Mouse (Mus musculus) heart, postnatal 25 days (tissue): ENCODE measurements around the gene Tcte1. TPM values are rescaled to one million over a fixed set of nuclear protein-coding genes. Genes with fewer than 3 reads are reported as not detected.

Experiments
- DNase-seq: peaks from one replicate; pipeline ENCODE4 v3.0.0; 2022; ENCODE audit warnings: low spot score
- intact Hi-C: fragments of 180-260 bp; cut with DNase I; formaldehyde crosslinking; loops from one replicate; pipeline ENCODE4 v1.15.1; 2025
- total RNA-seq, 2 experiments: library from RNA; stranded (reverse); gene quantifications; 2 replicates each; pipeline ENCODE4 v1.2.3; 2021

Gene Tcte1
- total RNA-seq, 2 experiments from 2014 or later: not detected

- no peak for DNase-seq
- intact Hi-C loops: loop anchor here (5.0 kb wide), 1 partner anchor 143 kb away; no protein-coding TSS in a partner anchor
Observed at GRCm38 (mm10) chr17:45578843-45579242, 55.6 kb downstream of the Tcte1 start.

- intact Hi-C loops: loop anchor here (5.0 kb wide), 1 partner anchor 143 kb away; no protein-coding TSS in a partner anchor
- DNase-seq: no peak
Observed at GRCm38 (mm10) chr17:45579554-45579953, 56.3 kb downstream of the Tcte1 start.

DNA sequence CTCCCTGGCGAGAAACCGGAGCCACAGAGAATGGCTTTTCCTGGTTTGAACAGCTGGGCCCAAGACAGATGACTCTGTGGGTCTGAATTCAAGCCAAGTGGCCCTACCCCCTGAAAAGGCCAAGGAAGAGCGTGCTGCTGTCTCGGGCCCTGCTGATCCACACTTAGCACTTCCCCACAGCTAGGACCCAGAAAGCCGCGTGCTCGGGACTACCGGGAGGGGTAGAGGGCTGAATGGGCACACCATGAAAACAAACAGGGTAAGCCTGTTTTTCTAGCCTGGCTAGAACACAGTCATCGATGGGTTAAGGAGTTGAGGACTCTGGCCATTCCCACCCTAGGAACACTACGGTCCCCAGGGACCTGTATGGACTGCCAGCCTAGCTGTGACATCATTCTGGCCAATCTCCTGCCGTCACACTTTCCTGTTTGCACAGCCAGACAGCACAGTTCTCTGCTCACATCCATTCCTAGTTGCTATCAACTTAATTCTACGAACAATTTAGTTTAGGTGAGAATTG is 57.8 kb downstream of the Tcte1 start:
- intact Hi-C loops: no loop called here
- peak; percentile 43 for DNase-seq

DNA sequence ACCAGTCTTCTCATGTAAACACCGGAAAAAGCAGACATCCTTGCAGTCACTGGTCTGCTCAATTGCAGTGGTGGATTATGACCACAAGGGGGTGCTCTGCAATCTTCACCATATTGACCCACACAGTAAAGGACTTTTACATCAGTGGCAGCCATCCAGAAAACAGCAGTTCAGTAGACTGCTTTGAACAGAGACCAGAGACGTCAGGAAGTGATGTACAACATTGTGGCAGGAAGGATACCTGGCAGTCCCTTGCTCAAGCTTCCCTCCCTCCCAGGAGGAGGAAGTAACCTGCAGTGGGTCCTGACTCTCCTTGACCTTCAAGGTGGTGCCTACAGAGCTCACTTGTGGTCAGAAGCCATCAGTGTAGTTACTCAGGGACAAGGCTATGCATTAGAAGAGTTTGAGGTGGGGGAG is 58.3 kb downstream of the Tcte1 start:
- no peak for DNase-seq
- intact Hi-C loops: no loop called here

- no peak for DNase-seq
- intact Hi-C loops: loop anchor here (2.0 kb wide), 2 partner anchors 15 to 61 kb away; no protein-coding TSS in a partner anchor
Observed at GRCm38 (mm10) chr17:45582188-45582587, 59.0 kb downstream of the Tcte1 start.

GRCm38 (mm10) chr17:45582715-45583355 is 59.6 kb downstream of the Tcte1 start:
- intact Hi-C loops: loop anchor here (1.0 to 2.0 kb wide), 3 partner anchors 14 to 60 kb away; no protein-coding TSS in a partner anchor
- no peak for DNase-seq

GRCm38 (mm10) chr17:45584096-45584896 is 61.1 kb downstream of the Tcte1 start:
- intact Hi-C loops: no loop called here
- DNase-seq: peak; percentile 88

- intact Hi-C loops: no loop called here
- DNase-seq: peak; percentile 73
Observed at GRCm38 (mm10) chr17:45584939-45585678, 61.9 kb downstream of the Tcte1 start.

DNA sequence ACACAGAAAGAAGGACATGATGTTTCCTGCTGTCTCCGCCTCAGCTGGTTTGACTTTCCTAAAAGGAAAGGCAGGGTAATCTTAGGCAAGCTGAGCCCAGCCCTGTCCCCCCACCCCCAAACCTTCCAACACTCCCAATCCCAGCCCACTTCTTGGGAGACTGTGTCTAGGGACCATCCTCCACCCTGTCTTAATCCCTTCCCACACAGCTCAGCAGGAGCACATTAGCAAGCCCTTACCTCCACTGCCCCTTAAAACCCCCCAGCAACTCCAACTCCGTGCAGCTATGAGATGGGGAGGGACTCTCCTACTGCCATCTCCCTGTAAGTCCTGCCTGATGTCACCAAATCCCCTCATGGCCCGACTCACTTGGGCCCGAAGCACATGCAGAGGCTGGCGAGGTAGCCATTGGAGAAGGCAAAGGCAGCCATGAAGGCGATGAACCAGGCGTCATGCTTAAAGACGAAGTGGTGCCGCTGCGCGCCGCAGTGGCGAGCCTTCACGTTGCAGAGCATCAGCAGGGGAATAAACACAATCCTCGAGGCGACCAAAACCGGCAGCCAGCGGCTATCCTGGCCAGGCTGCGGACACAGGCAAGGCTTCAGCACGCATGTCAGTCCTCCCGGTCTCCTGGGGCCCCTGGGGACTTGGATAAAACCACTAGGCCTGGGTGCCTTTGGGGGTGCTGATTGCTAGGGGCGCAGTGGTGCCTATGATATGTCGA is 62.7 kb downstream of the Tcte1 start:
- intact Hi-C loops: no loop called here
- no peak for DNase-seq

GRCm38 (mm10) chr17:45586449-45586837 is 63.2 kb downstream of the Tcte1 start:
- no peak for DNase-seq
- intact Hi-C loops: no loop called here

- intact Hi-C loops: no loop called here
- no peak for DNase-seq
Observed at GRCm38 (mm10) chr17:45588370-45588769, 65.1 kb downstream of the Tcte1 start.

DNA sequence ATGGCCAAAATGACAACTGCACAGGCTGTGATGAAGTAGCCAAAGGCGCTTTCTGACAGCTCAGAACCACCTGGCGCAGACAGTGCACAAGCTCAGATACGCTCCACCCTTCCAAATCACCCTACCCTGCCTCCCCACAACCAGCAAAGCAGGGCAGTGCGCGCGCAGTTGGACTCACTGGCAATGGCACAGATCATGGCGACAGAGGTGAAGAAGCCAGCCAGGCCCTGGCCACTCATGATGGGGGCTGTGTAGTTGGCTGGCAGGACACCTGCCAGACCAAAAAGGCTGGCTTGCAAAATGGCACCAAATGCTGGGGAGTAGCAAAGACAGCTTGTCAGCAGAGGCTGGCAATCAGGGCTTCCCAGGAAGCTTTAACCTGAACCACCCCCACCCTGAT is 66.0 kb downstream of the Tcte1 start:
- intact Hi-C loops: no loop called here
- no peak for DNase-seq

- intact Hi-C loops: no loop called here
- DNase-seq: no peak
Observed at GRCm38 (mm10) chr17:45589844-45590243, 66.6 kb downstream of the Tcte1 start.

- intact Hi-C loops: no loop called here
- DNase-seq: no peak
Observed at GRCm38 (mm10) chr17:45590410-45590809, 67.2 kb downstream of the Tcte1 start.

DNA sequence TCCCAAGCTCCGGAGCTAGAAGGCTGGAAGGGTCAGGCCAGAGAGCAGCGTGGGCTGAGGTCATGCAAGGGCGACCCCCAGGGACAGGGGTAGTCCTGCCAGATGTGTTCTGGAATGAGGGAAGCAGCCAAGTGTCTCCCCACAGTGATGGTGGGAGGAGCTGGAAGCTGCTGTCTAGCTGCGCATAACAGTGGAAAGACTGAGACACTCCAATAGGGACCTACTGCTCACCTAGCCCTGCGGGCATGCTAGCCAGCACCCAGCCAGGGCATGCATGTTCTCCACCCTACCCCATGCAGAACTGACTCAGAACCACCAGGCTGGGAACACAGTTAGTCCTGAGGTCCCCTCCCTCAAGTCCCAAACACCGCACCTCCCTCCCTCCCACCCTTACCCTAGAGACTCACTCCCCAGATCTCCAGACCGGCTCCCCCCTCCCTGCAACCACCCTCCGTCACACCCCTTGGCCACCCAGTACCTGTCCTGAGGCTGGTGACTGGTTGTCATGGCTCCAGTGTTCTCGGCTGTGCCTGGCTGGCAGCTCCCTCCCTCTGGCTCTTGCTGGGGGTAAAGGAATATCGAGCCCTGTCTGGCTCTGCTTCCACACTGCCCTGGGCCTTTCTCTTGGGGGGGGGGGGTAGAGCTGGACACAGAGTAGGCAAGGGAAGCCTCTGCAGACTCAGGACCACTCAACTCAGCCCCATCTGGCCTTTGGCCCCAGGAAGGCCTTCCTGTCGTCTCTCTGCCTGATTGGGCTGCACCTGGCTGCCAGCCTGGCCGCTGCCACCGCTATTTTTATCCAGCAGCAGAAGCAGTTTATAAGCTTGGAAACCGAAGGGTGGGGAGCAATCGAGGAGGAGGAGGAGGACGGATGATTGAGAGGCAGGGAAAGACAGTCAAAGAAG is 68.7 kb downstream of the Tcte1 start:
- intact Hi-C loops: no loop called here

More for the DNA sequence above, 68.7 kb downstream of the Tcte1 start:
- peak; percentile 70 for DNase-seq
